Mouse (Mus musculus) megakaryocyte-erythroid progenitor cell, adult 5-6 weeks (primary cell): ENCODE data around the gene Gtpbp3. TPM values are rescaled to one million over a fixed set of nuclear protein-coding genes. Genes with fewer than 3 reads are reported as not detected.
A peak's percentile ranks its signal among the peaks of the same experiment; 100 is the strongest.

ENCODE experiments used
- ATAC-seq: replicated peaks from 2 replicates; pipeline ENCODE4 v1.8.0; 2016; ENCODE audit warnings: mild to moderate bottlenecking, inconsistent platforms; ENCODE audit not compliant: severe bottlenecking, poor library complexity, low FRiP score, low TSS enrichment
- total RNA-seq, 2 experiments: library from RNA; stranded (forward) in 1 of 2; stranded (reverse) in 1 of 2; fragments of 200-1000, 215-1000 nt in 1 of 2; fragments of >200 nt in 1 of 2; fragmentation: Nextera tagmentation in 1 of 2; gene quantifications; 2 replicates each; pipeline ENCODE4 v1.2.3; 2014 to 2017

Gene Gtpbp3
- total RNA-seq, 2 experiments from 2014 or later, result 15.1 to 32.1 TPM

- ATAC-seq, result no peak
Observed at GRCm38 (mm10) chr8:71468001-71468400, 19.9 kb upstream of the Gtpbp3 start.

- peak; percentile 78 for ATAC-seq
Observed at GRCm38 (mm10) chr8:71468916-71469315, 19.0 kb upstream of the Gtpbp3 start, which contains the start of gene Dda1. Gene Dda1 (plus strand): TSS chr8:71469199.

- no peak for ATAC-seq
Observed at GRCm38 (mm10) chr8:71469411-71469810, 18.5 kb upstream of the Gtpbp3 start.

GRCm38 (mm10) chr8:71470146-71470912 lies 17.6 kb upstream of the Gtpbp3 start:
- ATAC-seq, result no peak

GRCm38 (mm10) chr8:71470913-71471255 lies 17.0 kb upstream of the Gtpbp3 start:
- ATAC-seq, result no peak

GRCm38 (mm10) chr8:71471861-71472260 lies 16.0 kb upstream of the Gtpbp3 start:
- no peak for ATAC-seq

GRCm38 (mm10) chr8:71472601-71473386 lies 15.1 kb upstream of the Gtpbp3 start:
- ATAC-seq, result no peak

- ATAC-seq, result no peak
Observed at GRCm38 (mm10) chr8:71474344-71474743, 13.6 kb upstream of the Gtpbp3 start.

GRCm38 (mm10) chr8:71474785-71475701 lies 12.9 kb upstream of the Gtpbp3 start:
- no peak for ATAC-seq

GRCm38 (mm10) chr8:71475702-71476075 lies 12.2 kb upstream of the Gtpbp3 start:
- no peak for ATAC-seq

GRCm38 (mm10) chr8:71476099-71476940 lies 11.6 kb upstream of the Gtpbp3 start:
- ATAC-seq, result peak; percentile 40; the same call in 1 of the 2 replicates

GRCm38 (mm10) chr8:71477196-71477845 lies 10.6 kb upstream of the Gtpbp3 start:
- ATAC-seq, result no peak; the same call in 1 of the 2 replicates

GRCm38 (mm10) chr8:71478943-71479342 lies 9.0 kb upstream of the Gtpbp3 start:
- no peak for ATAC-seq

- peak; percentile 44; the same call in 1 of the 2 replicates for ATAC-seq
Observed at GRCm38 (mm10) chr8:71483932-71484331, 4.0 kb upstream of the Gtpbp3 start.

GRCm38 (mm10) chr8:71484736-71485135 lies 3.2 kb upstream of the Gtpbp3 start:
- ATAC-seq, result no peak

GRCm38 (mm10) chr8:71485142-71486135 lies 2.5 kb upstream of the Gtpbp3 start, which contains the start of gene Ano8:
Gene Ano8 (minus strand): TSS chr8:71485963.
- ATAC-seq, result peak; percentile 41

GRCm38 (mm10) chr8:71486136-71486529 lies 1.8 kb upstream of the Gtpbp3 start:
- ATAC-seq, result no peak
